Mouse (Mus musculus) left cerebral cortex, adult 8-10 months (tissue): ENCODE results near the gene Cfap97. TPM values are rescaled to one million over a fixed set of nuclear protein-coding genes. Genes with fewer than 3 reads are reported as not detected.

ENCODE experiments used
- DNase-seq, 2 experiments: peaks; one replicate each; pipeline ENCODE4 v3.0.0; 2022; ENCODE audit warnings: low spot score in 2 of 2
- total RNA-seq, 4 experiments: library from RNA; stranded (reverse); gene quantifications; 2 replicates each; pipeline ENCODE4 v1.2.4; 2022

Gene Cfap97
- total RNA-seq, 4 experiments from 2014 or later, result 23.9 to 27.6 (median 25.7) TPM

DNA sequence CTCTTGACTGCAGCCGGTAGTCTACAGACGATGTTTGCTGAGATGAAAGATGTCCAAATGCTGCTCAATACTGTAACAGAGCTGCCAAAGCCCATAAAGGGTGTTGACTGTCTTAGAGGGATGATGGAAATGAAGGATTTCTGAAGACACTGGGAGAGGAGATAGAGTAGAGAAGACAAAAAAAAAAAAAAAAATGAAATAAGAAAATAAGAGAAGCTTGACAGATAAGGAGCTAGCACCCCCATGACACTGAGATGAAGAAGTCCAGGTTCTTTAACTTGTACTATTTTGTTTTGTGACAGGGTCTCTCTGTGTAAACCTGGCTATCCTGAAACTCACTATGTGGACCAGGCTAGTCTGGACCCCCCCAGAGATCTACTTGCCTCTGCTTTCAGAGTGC lies 1.5 kb downstream of the Cfap97 start:
- no peak for DNase-seq

- DNase-seq, result peak; percentile 90 to 94
Measured at GRCm38 (mm10) chr8:46162953-46163869, 11.6 kb downstream of the Cfap97 start.

GRCm38 (mm10) chr8:46163870-46164190 lies 12.3 kb downstream of the Cfap97 start:
- DNase-seq, result no peak

GRCm38 (mm10) chr8:46173651-46174050 lies 22.1 kb downstream of the Cfap97 start:
- DNase-seq, result no peak

- no peak for DNase-seq
Measured at GRCm38 (mm10) chr8:46180136-46180535, 28.6 kb downstream of the Cfap97 start.

- DNase-seq, result no peak
Measured at GRCm38 (mm10) chr8:46185361-46185760, 33.8 kb downstream of the Cfap97 start.

DNA sequence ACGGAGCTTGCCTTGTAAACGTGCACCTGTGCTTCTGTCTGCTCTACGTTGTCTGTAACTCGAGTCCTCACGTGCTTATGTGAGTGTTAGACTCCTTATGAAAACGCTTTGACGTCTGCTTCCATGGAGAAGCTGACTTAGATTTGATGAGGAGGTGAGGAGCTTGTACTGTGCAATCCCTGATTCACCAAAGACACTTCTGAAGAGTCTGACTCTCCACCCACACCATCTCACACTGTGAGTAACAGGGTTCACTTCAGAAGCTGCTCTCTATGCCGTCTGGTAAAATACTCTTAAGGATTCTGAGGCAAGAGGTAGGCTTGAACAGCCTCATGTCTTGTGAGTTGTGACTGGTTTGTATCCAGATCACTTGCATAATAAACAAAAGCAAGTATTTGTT lies 41.5 kb downstream of the Cfap97 start:
- DNase-seq, result no peak

DNA sequence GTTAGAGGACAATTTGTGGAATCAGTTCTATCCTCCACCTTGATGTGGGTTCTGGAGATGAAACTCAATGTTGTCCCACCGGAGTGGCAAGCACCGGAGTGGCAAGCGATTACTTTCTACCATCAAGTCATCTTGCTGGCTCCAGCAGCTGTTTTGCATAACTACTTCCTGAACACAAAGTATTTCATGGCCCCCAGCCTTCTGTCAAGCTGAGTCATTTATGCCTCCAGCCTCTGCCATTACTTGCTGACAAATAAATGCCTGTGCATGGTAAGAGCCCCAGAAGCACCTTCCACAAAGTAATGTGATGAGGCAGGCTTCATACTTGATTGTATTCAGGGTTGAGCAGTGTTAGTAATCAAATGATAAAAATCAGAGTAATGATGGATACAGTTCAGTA lies 45.3 kb downstream of the Cfap97 start:
- no peak for DNase-seq

- no peak for DNase-seq
Measured at GRCm38 (mm10) chr8:46197673-46198072, 46.1 kb downstream of the Cfap97 start.

- DNase-seq, result no peak
Measured at GRCm38 (mm10) chr8:46202350-46202749, 50.8 kb downstream of the Cfap97 start.

DNA sequence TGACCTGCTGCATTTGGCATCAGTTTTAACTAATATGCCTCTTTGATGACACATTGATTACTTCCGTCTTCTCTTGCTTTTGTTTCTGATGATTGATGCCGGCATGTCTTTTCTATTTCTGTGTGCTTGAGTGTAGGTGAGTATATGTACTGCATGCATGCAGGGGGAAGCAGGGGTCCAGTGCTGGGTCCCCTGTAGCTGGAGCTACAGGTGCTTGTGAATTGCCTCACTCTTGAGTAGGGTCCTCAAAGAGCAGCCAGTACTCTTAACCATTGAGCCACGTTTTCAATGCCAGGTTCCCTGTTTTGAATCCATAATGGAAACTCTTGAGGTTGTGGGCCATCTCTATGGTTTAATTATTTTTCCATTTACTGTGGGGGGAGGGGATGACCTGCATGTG lies 52.7 kb downstream of the Cfap97 start:
- DNase-seq, result no peak

GRCm38 (mm10) chr8:46204974-46205640 lies 53.5 kb downstream of the Cfap97 start:
- DNase-seq, result no peak

- no peak for DNase-seq
Measured at GRCm38 (mm10) chr8:46206107-46206506, 54.5 kb downstream of the Cfap97 start.

- peak in 1 of 2 experiments; percentile 47 for DNase-seq
Measured at GRCm38 (mm10) chr8:46208354-46208753, 56.8 kb downstream of the Cfap97 start.

DNA sequence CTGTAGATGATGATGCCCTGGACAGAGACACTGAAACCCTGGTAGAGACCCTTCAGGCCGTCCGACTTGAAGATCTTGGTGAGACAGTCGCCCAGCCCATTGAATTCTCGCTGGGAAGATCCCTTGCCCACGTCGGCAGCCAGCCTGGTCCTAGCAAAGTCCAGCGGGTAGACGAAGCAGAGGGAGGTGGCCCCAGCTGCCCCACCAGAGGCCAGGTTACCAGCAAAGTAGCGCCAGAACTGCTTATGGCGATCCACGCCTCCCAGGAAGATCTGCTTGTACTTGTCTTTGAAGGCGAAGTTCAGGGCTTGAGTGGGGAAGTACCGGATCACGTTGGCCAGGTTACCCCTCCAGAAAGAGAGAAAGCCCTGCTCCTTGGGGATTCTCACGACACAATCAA lies 57.5 kb downstream of the Cfap97 start:
- DNase-seq, result no peak

DNA sequence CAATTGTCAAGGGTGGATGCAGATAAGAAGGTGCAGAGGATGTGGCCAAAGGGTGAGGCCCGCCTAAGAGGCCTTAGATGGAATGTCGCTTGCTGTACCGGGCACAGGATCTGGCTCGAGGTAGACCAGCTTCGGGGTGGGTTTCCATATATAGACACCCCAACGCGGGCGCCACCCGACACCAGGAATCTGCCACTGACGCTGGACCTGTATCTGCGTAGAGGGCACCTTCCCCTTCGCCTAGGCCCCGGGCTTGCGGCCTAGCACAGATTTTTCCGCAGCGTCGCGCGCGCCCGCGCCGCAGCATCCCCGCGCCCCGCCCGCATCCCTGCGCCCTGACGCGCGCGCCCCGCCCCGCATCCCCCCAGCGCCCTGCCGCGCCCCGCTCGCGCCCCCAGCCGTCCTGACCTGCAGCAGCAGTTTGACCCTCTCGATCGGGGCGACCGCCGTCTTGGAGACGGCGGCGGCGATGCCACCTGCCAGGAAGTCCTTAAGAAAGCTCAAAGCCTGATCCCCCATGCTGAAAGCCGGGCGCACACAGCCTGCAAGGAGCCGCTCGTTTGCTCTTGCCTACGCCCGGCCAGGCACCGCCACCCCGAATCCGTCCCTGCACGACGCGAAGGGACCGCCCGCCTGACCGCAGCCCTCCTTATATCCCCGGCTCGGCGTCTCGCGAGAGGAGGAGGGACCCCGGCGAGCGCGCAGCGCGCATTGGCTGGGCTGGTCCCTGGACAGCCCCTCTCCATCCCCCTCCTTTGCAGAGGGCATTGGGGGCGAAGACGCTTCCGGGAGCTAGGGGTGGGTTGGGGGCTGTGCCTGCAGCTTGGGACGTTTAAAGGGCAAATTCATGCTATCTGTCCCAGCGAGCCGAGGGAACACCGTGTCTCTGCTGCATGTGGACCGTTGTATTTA lies 59.1 kb downstream of the Cfap97 start, which contains the start of gene Slc25a4:
Gene Slc25a4, minus strand, starts transcription at position 881 of the 912 bp plus-strand sequence.
- DNase-seq, result peak; percentile 96

DNA sequence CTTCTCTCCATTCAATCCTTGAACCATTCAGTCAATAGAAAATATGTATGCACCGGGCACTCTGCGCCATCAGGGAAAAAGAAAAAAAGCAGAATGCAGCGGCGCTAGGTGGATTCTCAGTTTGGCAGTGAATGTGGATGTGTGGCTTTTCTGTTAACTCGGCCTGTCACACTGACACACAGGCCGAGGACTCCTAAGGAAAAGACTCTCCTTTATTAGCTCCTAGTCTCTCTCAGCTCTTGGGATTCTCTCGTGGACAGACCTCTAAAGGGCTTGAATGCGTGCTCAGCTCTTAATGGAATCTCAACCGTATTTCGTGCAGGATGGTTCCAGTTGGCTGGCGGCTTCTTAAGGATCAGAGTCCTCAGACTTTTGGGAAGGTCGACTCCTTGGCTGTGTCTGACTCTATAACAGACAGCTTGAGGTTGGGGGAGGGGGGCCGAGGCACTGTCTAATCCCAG lies 60.1 kb downstream of the Cfap97 start:
- DNase-seq, result no peak

DNA sequence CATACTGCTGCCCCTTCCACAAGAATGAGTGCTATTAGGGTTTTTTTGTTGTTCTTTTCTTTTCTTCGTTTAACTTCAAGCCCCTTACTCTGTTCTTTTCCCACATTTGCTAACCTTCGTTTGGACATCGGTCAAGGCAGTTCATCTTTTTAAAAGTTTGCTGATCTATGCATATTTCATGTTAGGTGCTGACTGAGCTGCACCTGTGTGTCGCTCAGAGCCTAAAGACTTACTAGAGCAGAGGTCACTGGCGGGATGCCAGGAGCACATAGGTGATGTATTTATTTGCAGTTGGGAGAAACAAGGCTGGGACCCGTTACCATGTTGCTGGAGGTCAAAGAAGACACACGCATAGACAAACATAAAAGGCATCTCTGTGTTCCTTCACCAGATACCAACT lies 60.6 kb downstream of the Cfap97 start:
- peak in 1 of 2 experiments; percentile 45 for DNase-seq

- no peak for DNase-seq
Measured at GRCm38 (mm10) chr8:46213971-46214480, 62.5 kb downstream of the Cfap97 start.

DNA sequence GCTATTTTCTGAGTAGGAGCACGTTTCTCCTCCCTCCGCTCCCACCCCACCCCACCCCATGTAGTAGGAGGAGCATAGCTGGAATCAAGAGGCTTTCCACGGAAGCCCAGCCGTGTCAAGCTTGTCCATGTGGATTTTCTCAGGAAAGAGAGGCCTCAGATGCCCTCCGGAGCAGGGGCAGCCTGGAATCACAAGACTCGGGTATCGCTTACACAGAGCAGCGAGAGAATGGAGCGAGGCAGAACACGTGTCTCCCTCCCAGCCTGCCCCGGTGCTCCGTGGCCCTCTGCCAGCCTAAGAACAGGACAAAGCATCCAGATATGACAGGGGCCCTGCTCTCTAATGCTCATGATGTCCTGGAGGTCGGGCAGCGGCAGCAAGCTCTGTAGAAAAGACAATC lies 65.3 kb downstream of the Cfap97 start:
- DNase-seq, result peak; percentile 47 to 57

DNA sequence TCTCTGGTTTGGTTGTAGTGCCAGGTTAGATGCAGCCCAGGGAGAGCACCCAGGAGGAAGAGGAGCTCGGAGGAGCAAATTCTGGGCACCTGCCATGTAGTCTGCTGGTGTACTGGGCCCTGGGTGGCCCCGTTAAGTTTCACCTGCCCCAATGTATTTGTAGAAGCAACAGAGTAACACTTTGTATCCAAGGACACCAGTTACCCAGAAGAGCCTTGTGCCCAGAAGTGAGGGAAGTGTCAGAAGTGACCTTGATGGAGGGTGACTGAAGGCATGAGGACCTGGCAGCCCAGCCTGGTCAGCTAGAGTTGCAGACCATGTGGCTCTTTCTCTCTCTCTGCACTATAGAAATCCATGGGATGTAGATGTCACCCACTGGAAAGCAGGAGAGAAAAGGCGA lies 69.0 kb downstream of the Cfap97 start:
- DNase-seq, result no peak
